Mouse (Mus musculus) left cerebral cortex, postnatal 25 days (tissue): ENCODE data around the gene Cdkl1. TPM values are rescaled to one million over a fixed set of nuclear protein-coding genes. Genes with fewer than 3 reads are reported as not detected.

ENCODE experiments used
- DNase-seq, 2 experiments: peaks; one replicate each; pipeline ENCODE4 v3.0.0; 2022; ENCODE audit warnings: low spot score in 2 of 2, mixed read lengths in 1 of 2
- intact Hi-C: fragments of 180-260 bp; cut with DNase I; formaldehyde crosslinking; loops from one replicate; pipeline ENCODE4 v1.15.1; 2025
- total RNA-seq, 2 experiments: library from RNA; stranded (reverse); gene quantifications; 2 replicates each; pipeline ENCODE4 v1.2.3; 2021

Cdkl1 gene
- total RNA-seq, 2 experiments from 2014 or later = 25.0 to 27.8 TPM

DNA sequence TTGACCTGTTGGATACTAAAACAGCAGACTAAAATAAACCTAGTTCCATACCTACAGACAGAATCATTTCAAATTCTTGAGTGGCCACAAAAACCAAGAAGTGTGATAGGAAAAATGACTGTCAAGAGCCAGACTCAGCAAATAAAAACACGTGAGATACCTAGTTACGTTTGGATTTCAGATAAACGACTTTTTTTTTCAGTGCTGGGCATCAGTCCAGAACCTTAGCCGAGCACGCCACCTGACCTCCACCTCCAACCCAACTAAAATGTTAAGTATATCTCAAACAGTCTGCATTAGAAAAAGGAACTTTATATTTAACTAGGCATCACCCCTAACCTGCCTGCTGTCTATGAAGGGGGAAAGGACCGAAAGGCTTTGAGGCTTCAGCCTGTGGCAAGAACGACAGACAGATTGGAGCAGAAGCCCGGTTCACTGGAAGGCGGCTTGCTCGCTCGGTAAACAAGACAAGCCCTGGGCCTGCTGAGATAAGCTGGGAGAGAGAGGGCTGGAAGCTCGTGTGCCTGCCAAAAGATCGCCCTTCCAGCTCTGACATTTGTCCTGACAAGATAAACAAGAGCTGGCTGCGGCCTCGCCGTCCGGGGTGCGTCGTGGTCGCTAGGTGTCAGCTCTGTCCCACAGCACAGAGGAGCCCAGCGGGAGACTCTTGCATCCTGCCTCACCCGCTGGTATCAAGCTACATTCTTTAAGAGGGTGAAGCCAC lies 33.5 kb downstream of the Cdkl1 start:
- intact Hi-C loops = no loop called here
- peak; percentile 38 to 64 for DNase-seq

DNA sequence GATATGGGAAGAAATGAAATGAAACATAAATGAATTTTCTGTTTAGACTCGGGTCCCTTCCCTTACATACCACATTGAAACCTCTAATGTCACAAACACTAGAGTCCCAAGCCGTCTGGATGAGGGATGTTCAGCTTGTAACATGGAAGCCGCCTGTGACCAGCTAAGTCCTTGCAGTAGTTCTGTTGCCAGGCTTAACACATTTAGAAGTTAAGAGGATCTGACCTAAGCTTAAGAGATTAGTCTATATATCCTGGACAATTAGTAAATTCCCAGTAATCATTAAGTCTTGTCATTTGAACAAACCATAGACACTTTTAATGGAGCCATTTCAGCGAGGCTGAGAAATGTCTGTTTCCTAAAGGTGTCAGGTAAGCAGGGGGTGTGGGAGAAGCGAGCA lies 35.1 kb downstream of the Cdkl1 start:
- no peak for DNase-seq
- intact Hi-C loops = no loop called here

DNA sequence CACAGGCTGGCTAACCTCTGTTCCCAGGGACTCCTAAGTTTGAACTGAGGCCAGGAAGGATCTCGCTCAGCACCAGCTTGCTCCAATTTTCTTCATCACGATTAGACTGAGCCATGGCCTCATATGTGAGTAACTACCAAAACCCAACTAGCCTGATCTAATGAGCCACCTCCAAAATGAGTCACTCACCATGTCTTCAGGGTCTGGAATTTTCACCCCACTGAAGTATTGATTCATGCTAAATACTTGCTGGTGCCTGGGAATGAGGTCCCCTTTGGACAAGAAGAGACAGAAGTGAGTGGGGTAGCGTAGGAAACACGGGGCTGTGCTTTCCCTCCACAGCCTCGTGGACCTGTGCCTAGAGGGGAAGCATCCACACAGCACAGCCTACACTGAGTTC lies 37.1 kb downstream of the Cdkl1 start:
- intact Hi-C loops = no loop called here
- DNase-seq = no peak

DNA sequence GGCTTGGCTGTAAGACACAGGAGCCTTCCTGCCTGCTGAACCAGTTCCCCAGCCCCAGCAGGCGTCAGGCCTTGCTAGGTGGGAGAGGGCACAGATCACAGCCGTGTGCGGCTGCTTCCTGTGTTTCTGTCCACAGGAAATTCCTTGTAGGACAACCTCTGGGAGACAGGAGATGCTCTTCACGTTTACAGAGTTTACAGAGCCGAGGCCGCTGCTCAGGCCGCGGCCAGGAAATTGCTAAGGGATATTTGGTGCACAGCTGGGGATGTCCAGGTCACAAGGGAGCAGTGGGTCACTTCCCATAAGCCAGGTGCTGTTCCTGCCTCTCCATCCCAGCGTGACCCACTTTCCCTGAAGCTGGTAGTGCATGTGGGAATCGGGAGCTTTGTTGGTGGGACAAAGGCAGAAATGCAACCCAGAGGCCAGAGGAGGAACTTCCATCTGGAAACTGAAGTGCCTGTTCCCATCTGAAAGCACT lies 39.2 kb downstream of the Cdkl1 start:
- intact Hi-C loops = no loop called here
- no peak for DNase-seq

DNA sequence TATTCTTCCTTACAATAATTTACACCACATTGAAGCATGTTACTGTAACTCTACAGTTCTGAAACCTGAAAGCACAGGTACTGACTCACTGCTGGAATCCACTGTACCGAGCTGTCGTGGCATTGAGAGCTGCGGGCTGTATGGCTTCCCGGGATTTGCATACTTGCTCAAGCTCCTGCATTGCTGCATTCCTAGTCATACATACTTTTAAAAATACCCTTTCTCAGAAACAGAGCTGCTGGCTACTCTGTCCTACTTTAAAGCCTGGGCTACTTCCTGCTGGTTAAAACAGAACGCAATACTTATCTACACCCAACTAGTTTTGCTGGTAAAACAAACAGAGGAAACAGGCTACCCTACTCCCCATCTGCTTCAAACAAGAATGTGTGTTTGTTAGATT lies 46.9 kb downstream of the Cdkl1 start:
- intact Hi-C loops = no loop called here
- peak in 1 of 2 experiments; percentile 59 for DNase-seq

DNA sequence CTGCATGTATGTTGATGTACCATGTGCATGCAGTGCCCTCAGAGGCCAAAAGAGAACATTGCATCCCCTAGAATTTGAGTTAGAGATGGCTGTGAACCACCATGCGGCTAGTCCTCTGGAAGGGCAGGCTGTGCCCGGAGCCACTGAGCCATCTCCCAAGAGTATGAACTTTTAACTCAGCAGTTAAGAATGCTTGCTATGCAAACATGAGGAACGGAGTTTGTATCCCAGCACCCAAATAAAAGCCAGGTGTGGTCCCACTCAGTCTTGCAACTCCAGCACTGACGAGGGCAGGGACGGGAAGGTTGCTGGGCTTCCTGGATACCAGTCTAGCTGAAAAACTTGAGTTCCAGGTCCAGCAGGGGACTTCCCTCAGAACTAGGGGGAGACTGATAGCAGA lies 49.1 kb downstream of the Cdkl1 start:
- intact Hi-C loops = no loop called here
- no peak for DNase-seq

DNA sequence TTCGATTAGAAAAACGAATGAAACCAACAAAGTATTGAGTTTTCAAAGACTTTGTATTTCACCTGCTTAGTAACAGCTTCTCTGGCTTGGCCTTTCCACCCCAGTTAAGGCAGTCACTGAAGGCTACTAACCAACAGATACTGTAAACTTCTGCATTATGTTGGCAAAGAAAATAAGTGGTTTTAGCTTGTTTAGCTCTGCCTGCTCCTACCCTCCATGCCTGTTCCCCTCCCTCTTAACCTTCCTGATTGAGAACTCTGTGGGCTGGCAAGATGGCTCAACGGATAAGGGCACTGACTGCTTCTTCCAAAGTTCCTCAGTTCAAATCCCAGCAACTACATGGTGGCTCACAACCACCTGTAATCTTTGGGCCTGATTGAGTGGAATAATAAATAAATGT lies 57.1 kb downstream of the Cdkl1 start:
- no peak for DNase-seq
- intact Hi-C loops = loop anchor here (2.0 to 10.0 kb wide), 2 partner anchors 159 to 331 kb away; partner anchors contain the start of genes Atl1 and Map4k5

DNA sequence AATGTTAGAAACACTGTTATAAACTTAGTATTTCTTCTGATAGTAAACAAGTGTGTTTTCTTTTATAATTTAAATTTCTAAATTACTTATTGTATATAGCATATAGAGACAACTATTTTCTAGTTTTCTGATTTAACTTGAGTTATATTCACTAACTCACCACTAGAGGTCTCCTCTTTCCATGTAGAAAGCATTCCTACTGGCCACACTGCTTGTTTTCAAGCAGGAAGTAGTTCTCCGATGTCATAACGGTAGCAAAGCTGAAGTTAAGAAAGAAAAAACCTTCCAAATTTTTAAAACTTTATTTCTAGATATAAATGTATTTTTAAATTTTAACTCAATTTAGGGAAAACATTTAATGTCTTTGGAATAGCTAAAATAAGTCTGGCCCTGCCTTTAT lies 57.5 kb downstream of the Cdkl1 start:
- intact Hi-C loops = loop anchor here (2.0 to 10.0 kb wide), 2 partner anchors 159 to 331 kb away; partner anchors contain the start of genes Atl1 and Map4k5
- peak in 1 of 2 experiments; percentile 21 for DNase-seq

DNA sequence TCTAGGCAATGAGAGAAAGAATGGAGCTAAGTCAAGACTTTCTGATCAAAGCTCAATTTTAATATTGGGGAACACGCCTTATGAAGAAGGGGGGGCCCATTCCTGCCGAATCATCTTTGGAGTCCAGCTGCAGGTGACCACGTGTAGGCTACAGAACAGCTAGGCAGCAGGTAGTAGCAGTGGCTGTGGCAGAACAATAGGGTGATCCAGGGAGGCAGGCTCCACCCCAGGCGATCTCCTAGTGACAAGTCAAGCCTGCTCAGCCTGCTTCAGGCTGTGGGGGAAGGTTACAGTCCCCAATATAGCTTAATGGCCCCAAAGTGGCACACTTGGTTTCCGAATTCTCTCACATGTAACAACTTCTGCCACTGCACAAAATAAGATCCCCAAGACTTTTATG lies 58.8 kb downstream of the Cdkl1 start:
- intact Hi-C loops = loop anchor here (2.0 to 10.0 kb wide), 2 partner anchors 161 to 333 kb away; partner anchors contain the start of genes Atl1 and Map4k5
- no peak for DNase-seq

DNA sequence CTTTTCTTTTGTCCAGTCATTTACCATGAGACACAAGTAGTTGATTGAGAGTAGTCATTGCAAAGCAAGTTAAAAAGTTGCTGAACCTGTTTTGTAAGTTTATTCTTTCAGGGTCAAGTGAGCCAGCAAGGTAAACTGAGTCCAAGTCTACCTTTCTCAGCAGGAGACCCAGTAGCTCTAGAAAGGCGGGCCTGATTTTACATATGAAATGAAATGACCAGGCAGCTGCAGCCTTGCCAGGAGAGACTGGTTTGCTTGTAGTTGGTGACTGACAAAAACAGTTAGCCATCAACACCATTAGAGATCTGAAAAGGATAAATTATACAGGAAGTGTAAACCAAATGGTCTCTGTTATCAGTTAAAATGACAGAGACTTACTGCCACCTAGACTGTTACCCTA lies 60.8 kb downstream of the Cdkl1 start:
- intact Hi-C loops = loop anchor here (10.0 kb wide), 1 partner anchor 334 kb away; no protein-coding TSS in a partner anchor
- no peak for DNase-seq

DNA sequence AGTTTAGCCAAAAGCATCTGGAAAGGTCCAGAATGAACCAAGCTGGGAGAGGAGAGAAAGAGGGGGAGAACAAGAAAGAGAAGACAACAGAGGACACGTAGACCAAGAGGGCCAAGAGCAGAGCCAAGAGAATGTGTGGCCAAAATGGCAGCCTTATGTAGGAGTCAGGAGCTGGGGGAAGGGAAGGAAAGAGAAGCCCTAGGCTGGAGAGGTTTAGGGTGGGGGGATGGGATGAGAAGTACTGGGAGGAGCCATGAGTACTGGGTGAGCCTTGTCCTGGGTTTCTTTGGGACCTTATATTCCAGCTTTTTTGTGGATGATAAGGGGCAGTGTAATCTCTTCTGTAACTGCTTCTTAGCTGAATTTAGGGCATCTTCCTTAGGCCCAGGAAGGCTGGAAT lies 61.8 kb downstream of the Cdkl1 start:
- DNase-seq = no peak
- intact Hi-C loops = no loop called here

DNA sequence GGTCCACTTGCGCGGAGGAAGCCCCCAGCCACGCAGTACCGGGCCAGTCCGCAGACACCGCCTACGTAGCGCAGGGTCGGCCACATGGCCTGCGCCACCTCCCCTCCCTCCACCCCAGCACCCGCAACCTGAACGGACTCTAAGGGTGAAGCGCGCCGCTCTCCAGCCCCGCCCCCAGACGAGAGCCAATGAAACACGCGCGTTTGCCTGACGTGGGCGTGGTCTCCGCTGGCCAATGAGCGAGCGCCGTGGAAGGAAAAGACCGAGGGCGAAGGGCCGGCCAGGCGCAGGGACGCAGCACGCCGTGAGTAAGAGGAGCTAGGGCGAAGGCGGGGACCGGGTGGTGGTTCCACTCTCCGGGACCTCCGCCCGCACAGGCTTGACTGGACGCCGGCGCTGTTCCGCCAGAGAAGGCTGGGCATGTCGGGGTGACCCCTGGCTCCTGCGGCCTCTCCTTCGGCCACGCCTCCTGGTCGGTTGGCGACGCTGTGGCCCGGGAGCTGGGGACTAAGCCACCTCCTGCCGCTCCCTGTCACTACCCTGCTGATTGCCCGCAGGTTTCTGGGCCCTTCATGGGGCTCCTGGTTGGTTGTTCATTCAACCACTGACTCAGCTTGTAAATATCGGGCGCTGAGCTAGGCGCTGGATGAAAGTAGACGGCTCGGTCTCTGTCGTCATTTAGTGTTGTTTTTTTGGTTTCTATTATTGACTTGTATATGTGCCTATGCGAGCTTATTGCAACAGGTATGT lies 66.2 kb downstream of the Cdkl1 start, which contains the start of the genes L2hgdh and Atp5s:
L2hgdh (minus strand) TSS at position 163 of the 750 bp plus-strand sequence.
Atp5s (plus strand) TSS at position 240 of the 750 bp plus-strand sequence.
- intact Hi-C loops = no loop called here
- DNase-seq = peak; percentile 96 to 97

DNA sequence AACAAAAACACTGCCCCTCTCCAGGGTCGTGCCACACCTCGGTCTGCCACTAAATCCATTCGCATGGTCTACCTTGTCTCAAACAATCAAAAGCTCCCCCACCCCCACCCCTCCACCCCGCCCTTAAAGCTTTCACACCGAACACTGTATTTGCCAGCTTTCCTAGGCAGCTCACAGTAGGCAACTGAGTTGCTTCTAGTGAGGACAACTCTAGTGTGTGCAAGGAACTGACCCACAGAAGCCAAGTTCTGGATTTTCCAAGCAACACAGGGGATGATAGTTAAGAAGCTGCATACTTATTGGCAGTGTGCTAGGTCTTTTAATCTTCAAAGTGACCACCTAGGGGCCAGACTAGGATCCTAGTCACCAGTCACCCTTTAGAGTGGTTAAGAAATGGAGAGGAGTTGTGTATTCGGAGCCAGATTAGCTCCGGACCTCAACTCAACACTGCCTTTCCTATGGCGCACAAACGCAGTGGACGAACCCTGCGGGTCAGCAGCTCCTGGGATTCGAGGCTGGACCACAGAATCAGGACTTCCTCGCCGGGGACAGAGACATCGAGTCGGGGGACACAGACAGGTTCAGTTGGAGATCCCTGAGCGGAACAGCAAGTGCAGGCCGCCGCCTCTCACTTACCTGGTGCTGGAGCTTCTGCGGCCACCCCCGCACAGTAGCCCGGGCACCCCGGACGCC lies 66.9 kb downstream of the Cdkl1 start:
- intact Hi-C loops = no loop called here
- DNase-seq = no peak

DNA sequence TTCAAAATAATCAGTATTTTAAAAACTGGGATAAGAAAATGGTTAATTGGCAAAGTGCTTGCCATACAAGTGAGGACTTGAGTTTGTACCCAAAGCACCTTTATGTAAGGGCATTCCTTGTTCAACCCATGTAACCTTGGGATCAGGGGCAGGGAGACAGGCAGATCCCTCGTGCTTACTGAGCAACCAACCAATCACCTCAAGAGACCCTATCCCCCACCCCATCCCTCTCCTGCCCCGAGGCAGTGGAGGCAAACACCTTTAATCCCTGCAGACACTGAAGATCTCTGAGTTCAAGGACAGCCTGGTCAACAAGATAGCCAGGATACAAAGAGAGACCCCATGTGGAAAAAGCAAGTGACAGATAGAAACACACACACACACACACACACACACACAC lies 67.7 kb downstream of the Cdkl1 start:
- intact Hi-C loops = no loop called here
- DNase-seq = no peak

DNA sequence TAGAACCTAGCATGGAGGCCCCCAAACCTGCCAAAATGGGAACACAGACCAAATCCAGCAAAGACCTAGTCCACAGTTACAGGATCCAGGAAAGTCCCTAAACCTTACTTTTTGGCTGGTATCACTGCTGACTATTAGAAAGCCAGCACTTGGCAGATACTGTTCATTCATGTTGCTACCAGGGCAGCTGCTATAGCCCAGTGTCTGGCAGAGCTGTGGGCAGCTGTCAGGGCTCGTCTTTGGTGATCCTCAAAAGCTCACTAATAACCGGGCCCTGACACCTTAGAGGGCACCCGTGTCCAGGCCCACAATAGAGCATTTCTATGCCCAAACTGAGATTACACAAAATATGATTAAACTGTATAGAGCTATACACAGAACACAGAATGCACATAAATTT lies 68.2 kb downstream of the Cdkl1 start:
- no peak for DNase-seq
- intact Hi-C loops = no loop called here

DNA sequence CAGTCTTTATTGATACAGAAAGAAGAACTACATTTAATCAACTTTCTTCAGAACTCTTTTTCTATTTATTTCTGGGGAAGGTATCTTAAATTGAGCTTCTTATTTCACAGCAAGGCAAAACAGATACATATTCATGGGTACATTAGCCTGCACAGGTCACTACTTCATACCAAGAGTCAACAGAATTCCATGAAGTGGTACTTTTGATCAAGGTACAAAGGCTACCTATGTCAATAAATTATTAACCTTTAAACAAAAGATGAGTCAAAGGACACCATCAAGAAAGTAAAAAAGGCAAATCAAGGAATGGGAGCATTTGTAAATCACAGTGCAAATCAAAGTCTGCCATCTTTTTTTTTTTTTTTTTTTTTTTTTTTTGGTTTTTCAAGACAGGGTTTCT lies 77.4 kb downstream of the Cdkl1 start:
- no peak for DNase-seq
- intact Hi-C loops = no loop called here

DNA sequence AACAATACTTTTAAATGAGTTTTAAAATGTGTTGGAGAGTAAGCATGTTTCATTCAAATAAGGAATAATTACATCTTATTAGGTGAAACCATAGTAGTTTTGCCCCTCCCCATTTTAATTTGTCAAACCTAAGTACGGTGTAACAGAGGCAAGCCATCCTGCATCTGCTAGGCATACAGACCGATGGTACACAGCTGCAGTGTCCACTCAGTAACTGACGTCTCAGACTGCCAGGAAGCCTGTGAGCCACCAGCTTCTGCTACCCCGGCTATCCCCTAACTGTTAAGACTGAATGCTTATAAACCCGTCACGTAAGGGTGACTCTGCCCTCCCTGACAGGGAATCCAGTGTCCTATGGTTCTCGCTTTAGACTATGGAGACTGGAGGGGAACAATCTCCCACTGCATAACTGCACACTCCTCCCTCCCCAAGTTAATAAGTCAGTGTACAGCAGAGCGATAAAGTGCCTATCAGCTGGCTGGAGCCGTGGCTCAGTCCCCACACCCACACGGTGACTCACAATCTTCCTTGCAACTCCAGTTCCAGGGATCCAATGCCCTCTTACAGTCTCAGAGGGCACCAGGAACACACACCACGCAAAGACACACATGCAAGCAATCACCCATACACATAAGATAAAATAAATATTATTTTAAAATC lies 86.1 kb downstream of the Cdkl1 start:
- intact Hi-C loops = loop anchor here (1.0 kb wide), 1 partner anchor 15 kb away; no protein-coding TSS in a partner anchor
- no peak for DNase-seq

DNA sequence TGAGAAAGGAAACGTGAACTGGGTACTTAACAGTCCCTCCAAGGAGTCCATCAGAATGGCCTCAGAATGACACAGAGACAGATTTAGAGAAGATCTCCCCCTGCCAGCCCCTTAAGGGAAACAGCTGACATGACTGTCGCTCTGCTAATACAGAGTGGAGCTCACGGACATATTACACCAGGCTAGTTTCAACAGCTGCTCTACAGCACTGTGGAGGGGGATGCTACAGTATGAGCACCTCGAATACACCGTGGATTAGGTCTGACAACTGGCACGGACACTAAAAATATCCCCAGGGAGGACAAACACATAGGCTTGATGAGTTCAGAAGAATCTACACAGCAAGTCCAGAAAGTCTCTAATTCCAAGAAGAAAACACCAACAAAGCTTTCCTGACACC lies 92.7 kb downstream of the Cdkl1 start:
- intact Hi-C loops = loop anchor here (5.0 kb wide), 2 partner anchors 116 to 346 kb away; partner anchors contain the start of gene Vcpkmt
- no peak for DNase-seq
